Mouse (Mus musculus) testis, adult 10 weeks (tissue): ENCODE results near the gene Cdkl3. TPM values are rescaled to one million over a fixed set of nuclear protein-coding genes. Genes with fewer than 3 reads are reported as not detected.

Experiments used
- polyA plus RNA-seq: library from polyadenylated mRNA; stranded (reverse); fragments of 350-450 nt; fragmentation: Illumina TruSeq; extraction: RNeasy Lipid Tissue Mini Kit (QIAGEN cat#74804); gene quantifications from one replicate; pipeline ENCODE4 v1.2.3, GENCODE M21; 2014; ENCODE audit warnings: low read depth, low replicate concordance

The Cdkl3 gene
- 1,673 TPM for polyA plus RNA-seq

GRCm38 (mm10) chr11:52003772-52004528 is at the start of gene Cdkl3:
Gene Cdkl3 (plus strand): TSS chr11:52004221.

GRCm38 (mm10) chr11:51967443-51968401 is 36.3 kb upstream of the Cdkl3 start, which contains the start of gene Cdkn2aipnl:
Gene Cdkn2aipnl (plus strand): TSS chr11:51967661.

DNA sequence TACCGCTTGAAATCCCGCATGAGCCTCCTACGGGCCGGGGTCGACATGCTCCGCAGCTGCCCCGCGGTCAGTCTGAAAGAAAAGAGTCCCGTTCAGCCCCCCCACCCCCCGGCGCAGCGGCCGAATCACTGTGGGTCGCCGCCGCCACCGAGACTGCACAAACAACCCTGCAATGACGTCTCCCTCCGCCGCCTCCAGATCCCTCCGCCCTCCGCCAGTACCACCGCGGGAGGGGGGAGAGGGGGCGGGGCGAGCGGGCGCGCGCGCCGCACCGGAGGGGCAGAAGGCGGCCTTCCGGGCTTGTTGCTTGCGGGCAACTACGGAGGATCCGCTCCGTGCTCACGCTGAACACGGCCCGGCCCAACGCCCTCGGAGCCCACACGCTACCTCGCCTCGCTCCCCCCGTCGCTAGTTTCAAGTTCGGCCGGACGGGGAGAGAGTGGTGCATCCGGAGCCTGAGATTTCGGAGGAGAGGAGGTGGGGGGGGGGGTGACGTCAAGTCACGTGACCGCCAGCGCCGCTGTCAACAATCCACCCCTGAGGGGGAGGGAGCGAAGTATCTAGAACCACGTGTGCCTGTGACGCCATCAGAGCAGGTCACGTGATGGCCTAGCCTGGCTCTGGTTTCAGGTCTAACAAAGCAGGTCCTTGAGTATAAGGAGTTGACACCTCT is 3.6 kb upstream of the Cdkl3 start, which contains the start of gene Ube2b:
Gene Ube2b (minus strand): TSS at position 473 of the 673 bp plus-strand sequence.

DNA sequence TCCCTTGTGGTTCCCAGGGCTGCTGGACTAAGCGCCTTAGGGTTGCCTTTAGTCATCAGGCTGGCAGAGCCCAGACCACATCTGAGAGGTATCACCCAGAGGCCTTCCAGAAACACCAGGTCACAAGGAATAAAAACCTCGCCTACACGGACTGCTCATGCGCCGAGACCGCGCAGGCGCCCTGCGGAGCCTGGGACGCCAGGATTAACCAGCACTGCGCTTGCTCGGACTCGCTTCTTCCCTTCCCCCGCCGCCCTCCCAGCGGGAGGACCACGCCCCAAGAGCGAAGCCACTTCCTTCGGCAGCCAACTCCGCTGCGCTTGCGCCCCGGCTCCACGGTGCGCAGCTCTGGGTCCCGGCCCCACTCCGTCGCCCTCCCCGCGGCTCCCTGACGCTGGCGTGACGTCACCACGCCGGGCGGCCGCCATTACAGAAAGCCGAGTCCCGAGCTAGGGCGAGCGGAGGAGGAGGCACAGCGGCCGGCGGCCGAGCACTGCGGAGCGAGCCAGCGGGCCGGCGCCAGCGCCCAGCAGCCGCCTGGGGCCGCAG is 94.5 kb downstream of the Cdkl3 start, which contains the start of gene Ppp2ca:
Gene Ppp2ca (plus strand): TSS at position 284 of the 549 bp plus-strand sequence.

Other genes with a start within 250 kb of the Cdkl3 start
- gene Sec24a, start 240.6 kb upstream of the Cdkl3 start, polyA plus RNA-seq, result 25.4 TPM
- gene Sar1b, start 240.5 kb upstream of the Cdkl3 start, polyA plus RNA-seq, result 53.1 TPM
- 1.0 TPM for gene Jade2, start 146.6 kb upstream of the Cdkl3 start, polyA plus RNA-seq
- 12.1 TPM for gene Cdkn2aipnl, start 36.6 kb upstream of the Cdkl3 start, polyA plus RNA-seq
- gene Ube2b, start 3.5 kb upstream of the Cdkl3 start, polyA plus RNA-seq, result 494 TPM
- gene Ppp2ca, start 94.5 kb downstream of the Cdkl3 start, polyA plus RNA-seq, result 29.3 TPM
- gene Olfr1373, start 141.3 kb downstream of the Cdkl3 start, polyA plus RNA-seq, result not detected
- gene Olfr1371, start 209.8 kb downstream of the Cdkl3 start, polyA plus RNA-seq, result not detected
- gene Skp1a, start 227.8 kb downstream of the Cdkl3 start, polyA plus RNA-seq, result 609 TPM